Mouse (Mus musculus) macrophage (primary cell): ENCODE data around the gene Kcnj10. TPM values are rescaled to one million over a fixed set of nuclear protein-coding genes. Genes with fewer than 3 reads are reported as not detected.
A peak's percentile ranks its signal among the peaks of the same experiment; 100 is the strongest.

Experiments
- H3K27ac ChIP-seq: fragments of 350-480 bp; formaldehyde crosslinking; 2 replicates; pipeline ENCODE4 v1.9.0; 2021
- H3K36me3 ChIP-seq: fragments of 350-480 bp; formaldehyde crosslinking; 2 replicates; pipeline ENCODE4 v1.9.0; 2021; ENCODE audit errors: inconsistent target
- H3K4me3 ChIP-seq: fragments of 350-480 bp; formaldehyde crosslinking; 2 replicates; pipeline ENCODE4 v1.9.0; 2021; ENCODE audit errors: inconsistent target
- H3K79me2 ChIP-seq: fragments of 350-480 bp; formaldehyde crosslinking; 2 replicates; pipeline ENCODE4 v1.9.0; 2021; ENCODE audit errors: inconsistent target
- WGBS: methylation state at CpG from one replicate; pipeline ENCODE4 v1.1.7; 2026; ENCODE audit warnings: inconsistent platforms; ENCODE audit not compliant: missing documents; 5-methylcytosine and 5-hydroxymethylcytosine counted together
- polyA plus RNA-seq: library from polyadenylated mRNA; stranded (reverse); fragments of 250-400 nt; gene quantifications from 3 replicates; pipeline ENCODE4 v1.2.4, GENCODE M21; 2018; ENCODE audit warnings: inconsistent platforms

Gene Kcnj10
- polyA plus RNA-seq, 1 experiment from 2014 or later: 0.66 TPM

DNA sequence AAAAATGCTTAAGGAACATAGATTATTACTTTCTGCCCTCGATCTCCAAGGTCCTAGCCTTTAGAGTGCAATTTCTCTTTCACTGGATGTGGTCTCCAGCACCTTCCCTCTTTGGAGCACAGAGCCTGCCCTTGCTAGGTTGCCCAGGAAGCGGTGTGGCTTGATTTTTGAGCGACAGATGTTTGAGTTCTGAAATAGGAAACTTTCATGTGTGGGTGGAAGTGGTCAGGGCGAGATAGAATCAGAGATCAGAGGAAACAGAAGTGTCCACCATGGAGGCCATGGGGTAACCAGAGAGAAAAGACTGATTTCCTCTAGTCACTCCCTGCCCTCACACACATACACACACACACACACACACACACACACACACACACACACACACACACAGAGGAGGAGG lies 34.8 kb upstream of the Kcnj10 start:
- H3K79me2 ChIP-seq: no peaks in the 10 kb centered on the region
- no peak overlapping the region for H3K4me3 ChIP-seq
- no peaks in the 10 kb centered on the region for H3K36me3 ChIP-seq
- 4% methylated on average over 4 of the region's 4 CpGs for WGBS
- H3K27ac ChIP-seq: no peak overlapping the region

DNA sequence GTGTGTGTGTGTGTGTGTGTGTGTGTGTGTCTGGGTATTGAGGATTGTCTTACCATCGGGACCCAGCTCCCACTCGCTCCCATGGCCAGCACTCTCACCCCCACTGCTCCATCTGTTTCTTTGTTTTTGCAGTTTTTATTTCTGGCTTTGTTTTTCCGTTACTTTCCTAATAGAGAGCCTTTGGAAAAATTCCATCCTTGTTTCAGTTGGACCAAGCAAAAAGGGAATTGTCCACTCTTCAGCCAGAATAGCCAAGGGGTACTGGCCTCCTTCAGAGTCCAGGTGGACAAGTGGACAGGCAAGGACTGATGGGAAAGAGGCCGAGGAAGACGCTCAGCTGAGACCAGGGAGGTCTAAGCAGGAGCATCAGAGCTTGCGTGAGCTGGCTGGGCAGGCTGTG lies 34.1 kb upstream of the Kcnj10 start:
- H3K79me2 ChIP-seq: no peaks in the 10 kb centered on the region
- H3K36me3 ChIP-seq: no peaks in the 10 kb centered on the region
- H3K4me3 ChIP-seq: no peak overlapping the region
- no peak overlapping the region for H3K27ac ChIP-seq
- WGBS: 80% methylated on average over 6 of the region's 6 CpGs

DNA sequence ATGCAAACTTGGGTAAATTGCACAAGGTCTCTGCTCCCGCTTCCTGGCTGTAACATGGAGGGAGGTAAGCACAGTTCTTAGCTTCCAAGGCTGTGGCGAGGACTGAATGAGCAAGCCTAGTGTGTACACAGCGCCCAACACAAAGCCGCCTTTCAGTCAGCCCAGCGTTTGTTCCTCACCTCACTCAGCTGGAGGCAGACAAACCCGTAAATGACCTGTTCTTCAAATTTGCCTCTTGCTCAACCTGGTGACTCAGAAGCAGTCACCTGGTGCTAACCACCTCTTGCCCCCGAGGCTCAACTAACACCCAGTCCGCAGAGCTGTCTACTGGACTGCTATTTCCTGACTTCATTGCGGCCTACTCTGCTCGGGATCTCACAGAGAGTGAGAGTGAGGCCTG lies 33.1 kb upstream of the Kcnj10 start:
- H3K79me2 ChIP-seq: peaks cover 6% of the 10 kb centered on the region
- no peak overlapping the region for H3K4me3 ChIP-seq
- WGBS: 83% methylated on average over 10 of the region's 10 CpGs
- H3K36me3 ChIP-seq: no peaks in the 10 kb centered on the region
- H3K27ac ChIP-seq: no peak overlapping the region

DNA sequence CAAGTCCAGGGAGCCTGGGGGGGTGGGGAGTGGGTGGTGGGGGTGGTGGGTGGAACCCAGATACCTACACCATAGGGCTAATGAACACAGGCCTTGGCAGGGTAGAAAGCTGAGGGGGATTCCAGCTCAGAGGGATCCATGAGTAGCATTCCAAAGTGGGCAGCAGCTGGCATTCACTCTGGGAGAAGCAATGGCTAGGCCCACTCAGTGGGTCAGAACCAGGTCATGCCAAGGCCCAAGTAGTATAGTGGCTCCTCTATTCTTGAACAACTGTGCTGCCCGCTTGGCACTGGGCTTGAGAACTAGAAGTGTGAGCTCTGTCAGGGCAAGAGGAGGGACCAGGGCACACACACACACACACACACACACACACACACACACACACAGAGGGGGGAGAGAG lies 32.6 kb upstream of the Kcnj10 start:
- H3K4me3 ChIP-seq: no peak overlapping the region
- no peak overlapping the region for H3K27ac ChIP-seq
- WGBS: no CpG with 5 or more reads among the region's 1 CpGs
- peaks cover 11% of the 10 kb centered on the region for H3K79me2 ChIP-seq
- H3K36me3 ChIP-seq: no peaks in the 10 kb centered on the region

DNA sequence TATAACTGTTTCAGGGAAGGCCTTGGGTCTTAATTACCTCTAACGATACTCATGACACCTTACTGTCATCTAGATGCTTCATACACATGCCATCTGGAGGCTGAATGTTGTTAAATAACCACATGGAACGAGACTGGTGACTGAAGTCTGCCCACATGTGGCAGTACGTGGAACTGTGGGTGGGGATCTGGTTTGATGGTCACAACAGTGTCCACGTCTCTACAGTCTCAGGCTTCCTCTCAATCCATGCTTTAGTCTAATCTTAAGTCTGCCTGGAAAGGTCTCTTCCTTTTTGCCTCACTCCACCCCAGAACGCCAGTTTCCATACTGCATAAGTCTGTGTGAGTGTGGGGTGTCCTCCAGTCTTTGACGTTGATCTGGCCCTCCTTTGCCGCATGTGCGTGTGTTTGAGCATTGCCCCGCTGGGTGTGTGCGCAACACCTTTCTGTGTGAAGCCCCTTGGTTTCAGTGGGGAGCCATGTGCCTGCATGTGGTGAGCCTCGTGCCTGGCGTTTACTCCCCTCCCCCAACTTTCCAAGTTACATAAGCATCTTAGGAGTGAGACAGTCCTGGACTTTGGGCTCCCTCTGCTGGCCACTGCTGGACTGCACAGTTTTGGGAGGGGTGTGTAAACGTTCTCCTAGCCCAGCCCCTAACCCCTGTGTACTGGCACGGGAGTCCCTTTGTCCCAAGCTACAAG lies 31.2 kb upstream of the Kcnj10 start:
- Histone ChIP-seq H3K36me3 (no peaks in the 10 kb centered on the region), H3K79me2 (peaks cover 25% of the 10 kb centered on the region), H3K4me3 (peak overlapping the region; percentile 14; the same call in 1 of the 2 replicates), H3K27ac (peak overlapping the region; percentile 95)
- under 1% methylated on average over 14 of the region's 14 CpGs for WGBS

DNA sequence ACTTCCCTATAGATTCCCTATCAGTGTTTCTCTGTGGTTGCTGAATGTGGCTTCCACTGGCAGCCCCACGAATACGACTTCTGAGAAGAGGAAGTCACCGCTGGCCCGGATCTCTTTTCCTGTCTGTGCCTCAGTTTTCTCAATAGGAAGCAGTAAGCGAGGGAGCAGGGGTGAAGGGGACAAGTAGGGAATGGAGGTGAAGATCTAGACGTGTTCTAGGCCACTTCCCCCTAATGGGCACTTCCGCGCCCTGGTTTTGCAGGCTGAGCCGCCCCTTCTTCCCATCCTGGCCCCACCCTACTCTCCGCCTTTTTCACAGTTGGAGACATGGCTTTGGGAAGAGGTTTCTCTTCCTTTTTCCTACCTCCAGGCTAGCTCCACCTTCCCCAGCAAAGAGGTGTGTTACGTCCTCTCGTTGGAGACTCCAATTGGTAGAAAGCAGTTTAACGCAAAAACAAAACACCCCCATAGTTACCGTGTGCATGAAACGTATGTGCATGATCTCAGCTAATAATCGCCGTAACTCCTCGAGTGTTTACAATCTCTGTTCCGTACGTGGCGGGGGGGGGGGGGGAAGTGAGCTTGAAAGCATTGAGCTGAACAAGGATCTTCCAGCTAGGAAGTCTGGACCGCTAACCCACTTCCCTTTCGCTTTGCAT lies 29.6 kb upstream of the Kcnj10 start:
- Histone ChIP-seq H3K79me2 (peaks cover 41% of the 10 kb centered on the region), H3K4me3 (peak overlapping the region; percentile 66), H3K27ac (peak overlapping the region; percentile 95), H3K36me3 (no peaks in the 10 kb centered on the region)
- WGBS: 1% methylated on average over 23 of the region's 23 CpGs

DNA sequence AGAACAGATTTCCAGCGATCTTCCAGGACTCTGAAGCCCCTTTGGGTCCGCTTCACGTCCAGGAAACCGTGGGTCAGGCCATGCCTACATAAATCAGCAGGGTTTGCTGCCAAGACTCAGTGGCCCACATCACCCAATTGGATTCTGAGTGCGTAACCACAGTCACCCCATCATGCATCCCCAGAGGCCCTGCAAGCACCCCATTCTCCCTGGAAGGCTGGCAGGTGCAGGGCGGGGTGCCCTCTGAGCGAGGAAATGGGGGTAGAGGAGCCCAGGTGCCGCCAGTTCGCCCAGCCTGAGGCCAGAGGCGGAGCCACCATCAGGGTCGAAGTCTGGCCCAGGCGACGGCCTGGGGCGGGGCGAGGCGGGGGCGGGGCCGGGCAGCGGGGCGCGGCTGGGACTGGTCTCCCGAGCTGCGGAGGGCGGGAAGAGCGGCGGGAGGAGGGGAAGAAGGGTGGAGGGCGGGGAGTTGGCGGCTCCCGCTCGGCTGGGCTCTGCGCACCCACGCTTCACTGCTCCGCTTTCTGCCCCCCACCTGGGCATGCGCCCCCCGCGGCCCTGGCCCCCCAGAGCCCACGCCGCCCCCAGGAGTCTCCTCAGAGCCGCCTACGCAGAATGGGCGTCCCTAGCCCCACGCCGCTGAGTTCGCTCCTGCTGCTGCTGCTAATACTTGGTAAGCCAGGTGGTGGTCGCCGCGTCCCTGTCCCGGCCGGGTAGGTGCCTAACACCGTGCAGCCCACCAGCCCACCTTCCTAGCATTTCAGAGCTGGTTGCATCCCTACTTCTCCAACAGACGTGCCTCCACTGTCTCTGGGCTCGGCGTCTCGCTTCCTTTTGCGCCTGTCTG lies 28.9 kb upstream of the Kcnj10 start:
- WGBS: under 1% methylated on average over 44 of the region's 55 CpGs
- Histone ChIP-seq H3K36me3 (0 out of 2 replicates have a peak, but pooled peaks cover 3% of the 10 kb centered on the region), H3K27ac (peak overlapping the region; percentile 95), H3K4me3 (peak overlapping the region; percentile 77), H3K79me2 (peaks cover 42% of the 10 kb centered on the region)

DNA sequence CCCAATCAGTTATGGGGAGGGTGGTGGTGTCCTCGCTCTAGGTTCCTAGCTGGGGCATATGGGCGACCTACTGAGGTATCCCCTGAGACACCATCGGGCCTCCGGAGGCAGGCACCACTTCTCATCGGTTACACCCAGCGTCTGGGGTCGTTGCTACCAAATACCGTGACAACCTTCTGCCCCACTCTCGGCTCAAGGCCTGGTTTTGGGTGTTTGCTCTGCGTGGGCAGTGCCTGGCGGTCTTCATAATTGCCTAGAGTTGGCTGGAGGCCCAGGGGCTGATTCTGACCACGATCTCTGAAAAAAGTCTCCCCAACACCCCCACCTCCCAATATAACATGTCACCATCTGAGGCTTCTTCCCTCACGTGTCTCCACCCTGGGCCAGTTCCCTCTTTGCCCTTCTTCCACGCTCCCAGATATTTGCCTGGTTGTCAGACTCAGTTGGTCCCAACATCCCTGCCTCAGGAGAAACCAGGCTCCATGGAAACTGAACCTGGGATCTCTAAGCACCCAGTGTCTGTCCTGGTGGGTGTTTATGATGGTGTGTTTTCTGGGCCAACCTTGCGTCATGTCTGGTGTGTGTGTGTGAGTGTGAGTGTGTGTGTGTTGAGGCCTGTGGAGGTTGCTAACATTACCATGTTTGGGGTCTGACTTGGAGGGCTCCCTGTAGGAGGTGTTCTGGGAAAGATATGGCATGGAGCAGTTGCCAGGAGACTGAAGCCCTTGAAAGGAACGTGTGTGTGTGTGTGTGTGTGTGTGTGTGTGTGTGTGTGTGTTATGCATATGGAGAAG lies 28.0 kb upstream of the Kcnj10 start:
- H3K36me3 ChIP-seq: peaks cover 10% of the 10 kb centered on the region; the same call in 1 of the 2 replicates
- WGBS: 12% methylated on average over 13 of the region's 16 CpGs
- H3K79me2 ChIP-seq: peaks cover 42% of the 10 kb centered on the region
- H3K27ac ChIP-seq: peak overlapping the region; percentile 48
- peak overlapping the region; percentile 77 for H3K4me3 ChIP-seq

DNA sequence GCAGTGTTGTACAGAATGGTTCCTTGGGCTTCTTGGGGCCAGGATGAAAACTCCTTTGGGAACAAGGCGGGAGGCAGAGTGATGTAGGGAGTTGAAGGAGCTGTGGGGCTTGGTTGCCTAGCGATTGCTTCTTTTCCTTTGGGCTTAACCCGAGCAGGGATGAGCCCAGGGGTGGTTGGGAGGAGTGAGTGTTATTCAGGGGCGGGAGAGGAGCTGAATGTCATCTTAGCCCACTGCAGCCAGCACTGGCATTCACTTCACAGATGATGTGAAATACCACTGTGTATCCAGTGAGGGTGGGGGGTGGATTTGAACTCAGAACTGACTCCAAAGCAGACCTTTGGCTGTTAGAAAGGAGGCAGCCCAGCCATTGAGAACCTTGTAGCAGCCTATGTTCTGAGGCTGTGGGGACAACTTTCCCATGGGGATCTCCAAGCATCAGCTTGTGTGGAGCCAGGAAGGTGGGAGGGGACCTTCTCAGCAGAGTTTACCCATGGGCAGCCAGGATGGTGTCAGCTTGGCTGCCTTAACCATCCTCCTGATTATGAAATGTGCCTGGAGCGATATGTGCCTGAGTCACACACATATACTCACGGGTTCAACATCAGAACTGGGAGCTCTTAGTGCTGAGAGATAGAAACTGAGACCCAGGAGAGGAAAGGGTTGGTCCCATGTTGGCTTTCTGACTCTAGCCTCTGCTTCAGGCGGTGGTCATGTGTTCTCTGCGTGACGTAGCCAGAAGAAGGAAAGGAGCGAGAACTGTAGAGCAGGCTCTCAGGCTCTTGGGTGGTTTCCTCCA lies 27.2 kb upstream of the Kcnj10 start:
- Histone ChIP-seq H3K36me3 (peaks cover 10% of the 10 kb centered on the region; the same call in 1 of the 2 replicates), H3K79me2 (peaks cover 42% of the 10 kb centered on the region), H3K27ac (no peak overlapping the region), H3K4me3 (peak overlapping the region; percentile 77; the same call in 1 of the 2 replicates)
- WGBS: 89% methylated on average over 10 of the region's 10 CpGs

DNA sequence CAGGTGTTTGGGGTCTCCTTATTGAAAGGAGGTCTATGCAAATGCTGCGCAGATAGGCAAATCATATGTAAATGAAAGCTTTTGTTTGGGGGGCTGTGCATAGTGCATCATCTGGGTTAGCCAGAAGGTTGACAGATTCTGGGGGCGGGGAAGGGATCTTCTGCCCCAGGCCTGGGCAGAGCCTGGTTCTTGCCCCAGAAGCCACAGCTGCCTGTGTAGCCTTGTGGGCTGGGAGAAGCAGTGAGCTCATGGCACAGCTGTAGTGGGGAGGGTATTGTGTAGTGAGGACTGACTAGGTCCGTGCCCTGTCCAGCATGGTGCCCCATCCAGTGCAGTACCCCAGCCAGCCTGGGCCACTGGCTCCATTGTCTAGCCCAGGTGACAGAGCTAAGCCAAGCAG lies 26.1 kb upstream of the Kcnj10 start:
- Histone ChIP-seq H3K36me3 (peaks cover 19% of the 10 kb centered on the region; the same call in 1 of the 2 replicates), H3K27ac (no peak overlapping the region), H3K4me3 (no peak overlapping the region), H3K79me2 (peaks cover 42% of the 10 kb centered on the region)
- WGBS: 89% methylated on average over 2 of the region's 3 CpGs

DNA sequence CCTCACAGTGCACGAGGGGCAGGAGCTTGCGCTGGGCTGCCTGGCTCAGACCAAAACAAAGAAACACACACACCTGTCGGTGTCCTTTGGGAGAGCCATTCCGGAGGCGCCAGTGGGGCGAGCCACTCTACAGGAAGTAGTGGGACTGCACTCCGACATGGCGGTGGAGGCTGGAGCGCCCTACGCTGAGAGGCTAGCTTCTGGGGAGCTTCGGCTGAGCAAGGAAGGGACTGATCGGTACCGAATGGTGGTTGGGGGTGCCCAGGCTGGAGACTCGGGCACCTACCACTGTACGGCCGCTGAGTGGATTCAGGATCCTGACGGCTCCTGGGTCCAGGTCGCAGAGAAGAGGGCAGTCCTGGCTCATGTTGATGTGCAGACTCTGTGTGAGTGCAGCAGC lies 23.6 kb upstream of the Kcnj10 start:
- peaks cover 21% of the 10 kb centered on the region; the same call in 1 of the 2 replicates for H3K36me3 ChIP-seq
- H3K27ac ChIP-seq: no peak overlapping the region
- no peak overlapping the region for H3K4me3 ChIP-seq
- 96% methylated on average over 14 of the region's 18 CpGs for WGBS
- peaks cover 41% of the 10 kb centered on the region for H3K79me2 ChIP-seq

DNA sequence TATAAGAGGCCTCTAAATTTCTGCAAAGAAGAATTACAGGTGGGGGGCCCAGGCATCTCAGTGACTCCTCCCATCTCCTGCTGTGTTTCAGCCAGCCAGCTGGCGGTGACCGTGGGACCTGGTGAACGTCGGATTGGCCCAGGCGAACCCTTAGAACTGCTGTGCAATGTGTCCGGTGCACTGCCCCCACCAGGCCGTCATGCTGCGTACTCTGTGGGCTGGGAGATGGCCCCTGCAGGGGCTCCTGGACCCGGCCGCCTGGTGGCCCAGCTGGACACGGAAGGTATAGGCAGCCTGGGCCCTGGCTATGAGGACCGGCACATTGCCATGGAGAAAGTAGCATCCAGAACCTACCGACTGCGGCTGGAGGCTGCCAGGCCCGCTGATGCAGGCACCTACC lies 23.1 kb upstream of the Kcnj10 start:
- Histone ChIP-seq H3K27ac (no peak overlapping the region), H3K36me3 (peaks cover 21% of the 10 kb centered on the region; the same call in 1 of the 2 replicates), H3K4me3 (no peak overlapping the region), H3K79me2 (peaks cover 36% of the 10 kb centered on the region)
- WGBS: 99% methylated on average over 11 of the region's 15 CpGs

DNA sequence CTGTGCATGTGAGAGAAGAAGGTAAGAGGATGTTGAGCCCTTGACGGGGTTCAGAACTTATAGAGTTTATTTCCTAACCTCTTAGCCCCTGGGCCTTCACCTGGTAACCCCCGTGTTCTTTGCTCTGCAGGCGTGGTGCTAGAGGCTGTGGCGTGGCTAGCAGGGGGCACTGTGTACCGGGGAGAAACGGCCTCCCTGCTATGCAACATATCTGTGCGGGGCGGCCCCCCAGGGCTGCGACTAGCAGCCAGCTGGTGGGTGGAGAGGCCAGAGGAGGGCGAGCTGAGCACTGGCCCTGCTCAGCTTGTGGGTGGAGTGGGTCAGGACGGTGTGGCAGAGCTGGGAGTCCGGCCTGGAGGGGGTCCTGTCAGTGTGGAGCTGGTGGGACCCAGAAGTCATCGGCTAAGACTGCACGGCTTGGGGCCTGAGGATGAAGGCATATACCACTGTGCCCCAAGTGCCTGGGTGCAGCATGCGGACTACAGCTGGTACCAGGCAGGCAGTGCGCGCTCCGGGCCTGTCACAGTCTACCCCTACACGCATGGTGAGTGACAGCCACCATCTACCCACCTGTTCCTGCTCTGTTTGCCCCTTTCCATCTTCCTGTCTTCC lies 22.5 kb upstream of the Kcnj10 start:
- H3K27ac ChIP-seq: no peak overlapping the region

More for the DNA sequence above, 22.5 kb upstream of the Kcnj10 start:
- WGBS: 92% methylated on average over 16 of the region's 19 CpGs
- Histone ChIP-seq H3K4me3 (no peak overlapping the region), H3K79me2 (peaks cover 30% of the 10 kb centered on the region), H3K36me3 (peaks cover 21% of the 10 kb centered on the region; the same call in 1 of the 2 replicates)
